Mouse (Mus musculus) sigmoid colon, adult 10 weeks (tissue): ENCODE data around the gene Smco4. TPM values are rescaled to one million over a fixed set of nuclear protein-coding genes. Genes with fewer than 3 reads are reported as not detected.

Experiments used
- polyA plus RNA-seq: library from polyadenylated mRNA; stranded (reverse); fragments of 350-450 nt; fragmentation: Illumina TruSeq; extraction: RNeasy Lipid Tissue Mini Kit (QIAGEN cat#74804); gene quantifications from one replicate; pipeline ENCODE4 v1.2.3, GENCODE M21; 2014; ENCODE audit warnings: low read depth, low replicate concordance

The Smco4 gene
- 6.3 TPM for polyA plus RNA-seq

DNA sequence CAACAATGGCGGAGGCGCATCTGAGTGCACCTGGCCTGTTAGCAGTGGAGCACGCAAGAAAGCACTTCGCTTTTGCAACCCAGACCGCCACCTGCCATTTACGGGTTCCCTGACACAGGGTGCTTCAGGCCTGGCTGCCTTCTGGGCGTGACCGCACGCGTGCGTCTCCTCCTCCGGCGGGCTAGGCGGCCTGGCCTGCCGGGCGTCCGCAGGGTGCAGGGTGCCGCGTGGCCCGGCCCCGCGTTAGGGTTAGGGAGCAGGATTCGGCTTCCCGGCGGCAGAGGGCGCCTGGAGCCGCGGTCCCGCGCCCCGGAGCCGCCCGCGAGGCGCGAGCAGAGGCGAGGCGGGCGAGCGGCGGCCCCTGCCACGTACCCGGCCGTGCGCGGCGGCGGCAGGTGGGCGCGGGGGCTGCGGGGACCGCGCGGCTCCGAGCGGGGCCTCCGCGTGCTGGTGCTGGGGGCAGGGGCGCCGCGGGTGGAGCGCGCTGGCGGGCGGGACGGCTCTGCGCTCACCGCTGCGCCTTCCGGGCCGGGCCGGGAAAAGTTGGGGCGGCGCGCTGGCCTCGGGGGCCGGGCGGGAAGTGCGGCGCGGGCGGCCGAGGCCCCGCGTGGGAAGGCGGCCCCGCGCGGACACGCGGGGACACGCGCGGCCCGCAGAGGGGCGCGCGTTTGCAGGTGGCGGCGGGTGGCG lies at the start of gene Smco4:
Smco4 (plus strand) TSS at position 198 of the 690 bp plus-strand sequence.

Other genes starting within 250 kb of the Smco4 start
- 49.2 TPM for gene Med17, start 213.5 kb upstream of the Smco4 start, polyA plus RNA-seq
- 342 TPM for gene Taf1d, start 187.2 kb upstream of the Smco4 start, polyA plus RNA-seq
- 343 TPM for gene 4931406C07Rik, start 187.0 kb upstream of the Smco4 start, polyA plus RNA-seq
- 38.7 TPM for gene Cep295, start 135.6 kb upstream of the Smco4 start, polyA plus RNA-seq
- 0.16 TPM for gene Deup1, start 134.5 kb downstream of the Smco4 start, polyA plus RNA-seq
- 14.9 TPM for gene Slc36a4, start 216.3 kb downstream of the Smco4 start, polyA plus RNA-seq